Mouse (Mus musculus) thymus, adult 18-20 months (tissue): ENCODE data around the gene Ano1.

Experiments
- DNase-seq, 2 experiments: peaks; one replicate each; pipeline ENCODE4 v3.0.0; 2022; ENCODE audit warnings: mixed read lengths in 2 of 2

Ano1 gene

GRCm38 (mm10) chr7:144764537-144765282, 12.9 kb upstream of the Ano1 start:
- no peak for DNase-seq

GRCm38 (mm10) chr7:144764013-144764412, 12.2 kb upstream of the Ano1 start:
- DNase-seq: no peak

GRCm38 (mm10) chr7:144762496-144763235, 10.9 kb upstream of the Ano1 start:
- no peak for DNase-seq

GRCm38 (mm10) chr7:144760228-144760627, 8.5 kb upstream of the Ano1 start:
- no peak for DNase-seq

- no peak for DNase-seq
Measured at GRCm38 (mm10) chr7:144759455-144759854, 7.7 kb upstream of the Ano1 start.

GRCm38 (mm10) chr7:144755511-144756378, 4.0 kb upstream of the Ano1 start:
- DNase-seq: no peak

GRCm38 (mm10) chr7:144754722-144755121, 2.9 kb upstream of the Ano1 start:
- DNase-seq: no peak

GRCm38 (mm10) chr7:144753657-144754031, 1.9 kb upstream of the Ano1 start:
- no peak for DNase-seq

GRCm38 (mm10) chr7:144752919-144753656, 1.3 kb upstream of the Ano1 start:
- no peak for DNase-seq

GRCm38 (mm10) chr7:144747756-144748155, 4.0 kb downstream of the Ano1 start:
- DNase-seq: no peak

GRCm38 (mm10) chr7:144746466-144746865, 5.3 kb downstream of the Ano1 start:
- DNase-seq: no peak

GRCm38 (mm10) chr7:144743874-144744273, 7.9 kb downstream of the Ano1 start:
- DNase-seq: no peak

GRCm38 (mm10) chr7:144740643-144741042, 11.1 kb downstream of the Ano1 start:
- no peak for DNase-seq

GRCm38 (mm10) chr7:144739810-144740209, 12.0 kb downstream of the Ano1 start:
- DNase-seq: no peak

- DNase-seq: no peak
Measured at GRCm38 (mm10) chr7:144738357-144738798, 13.4 kb downstream of the Ano1 start.

GRCm38 (mm10) chr7:144731897-144732291, 19.9 kb downstream of the Ano1 start:
- DNase-seq: no peak

- DNase-seq: no peak
Measured at GRCm38 (mm10) chr7:144731182-144731896, 20.4 kb downstream of the Ano1 start.

- no peak for DNase-seq
Measured at GRCm38 (mm10) chr7:144724283-144724682, 27.5 kb downstream of the Ano1 start.

GRCm38 (mm10) chr7:144719956-144720355, 31.8 kb downstream of the Ano1 start:
- no peak for DNase-seq

GRCm38 (mm10) chr7:144717736-144718135, 34.0 kb downstream of the Ano1 start:
- DNase-seq: no peak

- no peak for DNase-seq
Measured at GRCm38 (mm10) chr7:144697870-144698269, 53.9 kb downstream of the Ano1 start.
